Mouse (Mus musculus) testis, postnatal 14 days (tissue): ENCODE data around the gene S1pr1.

ENCODE experiments used
- DNase-seq: peaks from one replicate; pipeline ENCODE4 v3.0.0; 2021; ENCODE audit warnings: low spot score

The S1pr1 gene

DNA sequence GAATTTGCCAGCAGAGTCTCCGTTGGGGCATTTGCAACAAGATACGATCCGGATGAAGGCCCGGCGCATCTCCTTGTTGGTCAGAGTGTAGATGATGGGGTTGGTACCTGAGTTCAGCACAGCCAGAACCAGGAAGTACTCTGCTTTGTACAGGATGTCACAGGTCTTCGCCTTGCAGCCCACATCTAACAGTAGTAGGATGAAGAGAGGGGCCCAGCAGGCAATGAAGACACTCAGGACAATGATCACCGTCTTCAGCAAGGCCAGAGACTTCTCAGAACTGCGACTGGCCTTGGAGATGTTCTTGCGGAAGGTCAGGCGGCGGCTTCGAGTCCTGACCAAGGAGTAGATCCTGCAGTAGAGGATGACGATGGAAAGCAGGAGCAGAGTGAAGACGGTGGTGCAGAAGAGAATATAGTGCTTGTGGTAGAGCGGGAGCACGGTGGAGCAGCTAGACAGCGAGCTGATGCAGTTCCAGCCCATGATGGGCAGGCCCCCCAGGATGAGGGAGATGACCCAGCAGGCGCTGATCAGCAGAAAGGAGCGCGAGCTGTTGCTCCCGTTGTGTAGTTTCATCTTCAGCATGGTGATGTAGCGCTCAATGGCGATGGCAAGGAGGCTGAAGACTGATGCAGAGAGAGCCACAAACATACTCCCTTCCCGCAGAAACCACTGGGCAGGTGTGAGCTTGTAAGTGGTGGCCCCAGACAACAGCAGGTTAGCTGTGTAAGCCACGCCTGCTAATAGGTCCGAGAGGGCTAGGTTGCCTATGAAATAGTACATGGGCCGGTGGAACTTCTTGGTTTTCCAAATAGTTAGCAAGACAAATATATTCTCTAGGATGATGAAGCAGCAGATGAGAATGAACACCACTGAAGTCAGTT lies 2.7 kb downstream of the S1pr1 start:
- DNase-seq: no peak

DNA sequence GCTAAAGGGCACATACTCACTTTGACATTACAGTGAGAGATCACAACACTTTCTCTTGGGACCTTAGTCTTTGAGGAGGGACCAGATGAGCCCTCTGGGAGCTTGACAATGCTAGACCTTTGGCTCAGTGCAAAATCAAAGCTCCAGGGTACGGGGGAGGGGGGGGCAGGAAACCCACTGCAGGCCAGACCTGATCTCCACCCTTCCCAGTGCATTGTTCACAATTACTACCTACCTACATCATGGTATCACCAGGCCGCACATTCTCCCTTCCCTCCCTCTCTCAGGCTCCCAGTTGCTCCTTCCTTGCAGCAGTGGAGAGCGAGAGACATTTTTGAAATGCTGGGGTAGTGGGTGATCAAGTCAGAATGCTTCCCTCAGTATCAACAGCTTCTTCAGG lies 3.5 kb downstream of the S1pr1 start:
- no peak for DNase-seq

DNA sequence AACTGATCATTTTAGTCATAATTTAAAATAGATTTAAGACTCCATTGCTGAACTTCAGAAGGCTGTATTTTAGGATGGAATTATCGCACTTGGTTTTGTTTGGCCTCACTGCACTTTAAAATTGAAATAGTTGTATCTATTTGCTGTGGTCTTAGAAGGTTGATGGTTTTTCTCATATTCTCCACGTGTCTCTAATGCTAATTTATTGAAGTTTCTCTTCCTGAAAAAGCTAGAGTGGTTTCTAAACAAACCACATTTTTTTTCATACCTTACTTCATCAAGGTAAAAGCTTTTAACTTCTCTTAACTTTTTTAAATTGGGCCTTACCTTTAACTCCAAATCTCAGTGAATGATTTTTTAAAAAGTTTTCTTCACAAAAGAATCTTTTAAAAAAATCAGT lies 4.8 kb downstream of the S1pr1 start:
- no peak for DNase-seq

DNA sequence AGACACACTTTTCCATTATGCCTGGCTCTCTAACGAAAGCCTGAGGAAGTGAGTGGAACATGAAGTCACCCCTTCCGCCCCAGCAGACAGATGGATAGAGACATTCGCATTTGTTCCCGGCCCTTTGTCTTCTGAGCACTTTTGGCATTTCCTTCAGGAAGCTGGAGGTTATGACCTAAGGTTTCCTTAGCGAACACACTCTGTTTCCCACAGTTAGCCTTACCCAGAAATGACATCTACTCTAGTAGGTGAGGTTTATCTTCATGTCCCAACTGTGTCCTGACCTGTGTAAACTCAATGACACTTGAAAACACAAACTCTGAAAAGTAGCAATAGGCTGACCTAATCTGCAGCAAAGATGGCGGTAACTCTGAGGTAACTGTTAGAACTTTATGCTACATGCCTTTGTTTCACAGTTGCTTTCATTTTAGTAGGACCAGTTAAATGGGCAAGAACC lies 5.7 kb downstream of the S1pr1 start:
- DNase-seq: no peak

DNA sequence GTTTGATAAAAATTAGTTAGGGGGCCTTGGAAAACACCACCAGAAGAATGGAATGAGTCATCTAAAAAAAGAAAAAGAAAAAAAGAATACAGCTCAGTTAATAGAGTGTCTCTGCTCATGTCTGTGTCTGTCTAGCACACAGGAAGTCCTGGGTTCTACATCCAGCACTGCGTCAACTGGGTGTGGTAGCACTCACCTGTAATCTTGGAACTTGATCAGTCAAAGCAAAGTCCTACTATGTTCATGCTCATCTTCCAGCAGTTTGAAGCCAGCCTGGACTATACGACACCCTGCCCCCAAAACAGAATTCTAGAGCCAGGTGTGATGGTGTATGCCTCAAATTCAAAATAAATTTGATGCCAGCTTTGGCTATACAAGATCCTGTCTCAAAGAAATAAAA lies 8.1 kb downstream of the S1pr1 start:
- no peak for DNase-seq

DNA sequence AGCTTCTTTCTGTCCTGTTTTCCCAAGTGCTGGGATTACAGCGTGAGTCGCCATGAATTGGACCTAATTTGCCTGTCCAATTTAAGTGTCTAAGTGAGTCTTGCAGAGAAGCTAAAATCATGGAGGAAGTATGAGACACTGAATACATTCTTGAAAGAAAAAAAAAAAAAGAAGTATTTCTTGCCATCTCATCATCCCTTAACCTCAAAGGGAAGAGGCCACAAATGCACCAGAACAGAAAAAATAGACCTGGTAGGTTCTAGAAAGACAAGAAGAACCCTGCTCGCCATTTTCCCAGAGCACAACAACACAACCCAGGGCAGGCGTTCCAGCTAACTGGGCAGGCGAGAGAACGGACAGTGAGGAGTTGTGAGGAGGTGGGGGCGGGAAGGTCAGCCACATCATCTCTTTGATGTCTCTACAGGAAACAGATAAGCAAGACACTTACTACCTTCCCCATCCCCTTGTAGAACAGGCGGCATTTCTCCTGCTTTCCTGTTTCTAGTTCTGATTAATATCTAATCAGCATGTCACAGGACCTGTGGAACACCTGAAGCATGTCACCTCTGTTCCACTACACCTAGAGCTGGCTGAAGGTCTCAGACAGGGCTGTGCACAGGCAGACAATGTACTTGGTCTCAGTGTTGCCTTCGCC lies 10.5 kb downstream of the S1pr1 start:
- DNase-seq: no peak

DNA sequence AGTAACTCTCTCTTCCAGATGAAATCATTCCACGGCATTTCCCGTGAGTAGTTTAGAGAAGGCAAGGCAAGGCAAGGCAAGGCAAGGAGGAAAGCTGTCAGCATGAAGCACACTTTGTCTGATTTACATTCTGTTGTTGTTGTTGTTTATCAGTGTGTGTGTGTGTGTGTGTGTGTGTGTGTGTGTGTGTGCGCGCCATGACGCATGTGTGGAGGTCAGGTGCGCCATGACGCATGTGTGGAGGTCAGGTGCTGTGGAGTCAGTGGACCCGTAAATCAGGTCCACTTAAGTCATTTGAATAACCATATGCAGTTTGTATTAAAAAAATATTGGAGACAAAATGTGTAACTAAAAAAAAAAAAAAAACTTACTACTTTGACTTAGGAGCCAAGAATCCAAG lies 11.2 kb downstream of the S1pr1 start:
- no peak for DNase-seq

DNA sequence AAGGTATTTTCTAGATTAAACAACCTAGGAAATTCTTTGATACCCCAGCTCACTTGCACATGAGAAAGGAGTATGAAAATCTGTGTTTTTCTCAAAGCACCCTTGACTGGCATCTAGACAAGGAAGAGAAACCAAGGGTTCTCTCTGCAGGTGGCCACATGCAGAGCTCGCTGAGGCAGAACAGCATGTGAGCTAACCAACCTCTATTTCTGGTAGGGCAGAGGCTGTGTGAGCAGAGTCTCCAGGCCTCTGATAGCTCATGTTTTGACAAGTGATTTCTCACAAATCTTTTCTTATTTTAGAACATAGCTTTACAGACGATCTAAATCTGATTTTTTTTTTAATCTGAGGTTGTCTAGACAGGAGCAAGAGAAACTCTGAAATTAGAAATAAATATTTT lies 12.8 kb downstream of the S1pr1 start:
- no peak for DNase-seq

DNA sequence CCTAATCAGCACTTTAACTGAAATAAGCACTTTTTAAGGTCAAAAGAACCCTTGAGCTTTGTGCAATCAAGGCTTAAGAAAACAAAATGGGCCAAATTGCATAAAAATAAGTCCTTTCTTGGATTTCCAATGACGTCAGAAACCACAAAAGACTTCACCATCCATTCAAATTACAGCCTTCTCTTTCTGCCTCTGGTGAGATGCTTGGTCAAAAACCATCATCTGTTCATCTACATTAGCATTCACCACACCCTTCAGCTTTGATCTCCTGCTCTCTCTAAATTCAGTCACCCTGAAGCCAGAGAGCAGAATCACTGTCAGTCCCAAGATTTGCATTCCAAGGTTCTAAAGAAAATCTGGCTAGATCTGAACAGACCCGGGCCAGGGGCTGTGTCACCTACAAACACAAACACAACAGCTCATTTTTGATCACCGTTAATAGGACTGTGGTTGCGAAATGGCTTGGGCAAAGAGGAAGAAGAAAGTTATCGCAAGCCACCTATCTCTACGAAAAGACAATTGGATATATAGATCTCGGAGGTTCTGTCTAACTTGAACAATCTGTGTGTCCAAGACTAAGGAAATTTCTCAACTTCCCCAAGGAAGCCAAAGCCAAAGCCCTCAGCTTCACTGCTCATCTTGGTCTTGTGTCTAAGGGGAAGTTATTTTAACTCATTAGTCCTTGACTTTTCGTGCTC lies 19.5 kb downstream of the S1pr1 start:
- no peak for DNase-seq

DNA sequence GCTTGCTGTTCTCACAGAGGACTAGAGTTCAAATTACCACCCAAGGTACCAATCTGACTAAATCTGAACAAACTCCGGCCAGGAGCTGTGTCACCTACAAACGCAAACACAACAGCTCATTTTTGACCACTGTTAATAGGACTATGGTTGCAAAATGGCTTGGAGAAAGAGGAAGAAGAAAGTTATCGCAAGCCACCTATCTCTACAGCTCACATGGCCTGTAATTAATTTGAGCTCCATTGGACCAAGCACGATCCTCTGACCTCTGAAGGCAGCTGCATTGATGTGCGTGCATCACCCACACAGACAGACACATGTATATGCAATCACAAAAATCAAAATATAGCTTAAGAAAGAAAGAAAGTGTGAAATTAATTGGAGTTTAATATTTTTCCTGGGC lies 20.7 kb downstream of the S1pr1 start:
- DNase-seq: no peak

DNA sequence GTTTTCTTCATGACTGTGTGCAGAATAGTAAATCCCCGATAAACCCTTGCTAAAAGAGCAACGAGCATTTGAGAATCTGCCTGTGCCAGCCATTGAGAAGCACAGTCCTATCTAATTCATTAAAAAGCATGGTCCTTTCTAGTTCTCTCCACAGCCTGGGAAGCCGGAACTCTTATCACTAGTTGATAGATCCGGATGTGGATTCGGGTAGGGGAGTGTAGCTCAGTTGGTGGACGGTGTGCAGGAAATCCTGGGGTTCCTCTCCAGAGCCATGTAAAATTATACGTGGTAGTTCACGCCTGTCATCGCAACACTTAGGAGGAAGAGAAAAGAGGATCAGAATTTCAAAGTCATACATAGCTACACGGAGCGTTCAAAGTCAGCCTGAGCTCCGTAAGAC lies 21.5 kb downstream of the S1pr1 start:
- no peak for DNase-seq

DNA sequence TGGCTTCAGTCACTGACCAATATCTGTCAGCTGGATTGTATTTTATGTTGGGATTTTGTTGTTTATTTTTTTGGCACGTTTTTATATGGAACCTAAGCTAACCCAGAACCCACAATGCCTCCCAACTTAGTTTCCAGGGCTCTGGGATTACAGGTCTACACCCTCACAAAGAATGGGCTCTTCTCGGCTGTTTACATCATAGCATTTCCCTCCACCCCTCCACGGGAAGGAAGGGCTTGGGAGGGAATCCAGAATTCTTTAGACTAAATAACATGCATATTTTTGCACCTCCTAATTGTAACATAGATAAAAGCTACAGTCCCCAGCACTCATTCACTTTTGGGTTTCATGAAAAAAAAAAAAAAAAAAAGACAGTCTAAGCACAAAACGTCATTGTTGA lies 22.0 kb downstream of the S1pr1 start:
- DNase-seq: no peak

DNA sequence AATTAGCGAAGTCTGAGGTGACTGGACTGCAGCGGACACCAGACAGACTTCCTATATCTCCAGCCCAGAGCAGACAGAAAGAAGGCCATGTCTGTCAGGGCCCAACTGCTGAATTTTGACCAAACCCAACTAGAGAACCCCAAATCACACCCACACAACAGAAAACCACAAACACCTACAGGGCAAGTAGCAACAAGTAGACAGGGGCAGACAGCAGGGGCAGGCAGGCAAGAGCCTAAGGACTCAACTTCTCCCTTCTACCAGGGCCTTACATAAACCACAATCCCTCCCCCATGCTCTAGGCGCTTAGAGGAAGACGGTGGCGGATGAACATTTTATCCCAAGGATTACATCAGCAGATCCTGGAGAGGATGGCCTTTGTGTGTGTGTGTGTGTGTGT lies 22.5 kb downstream of the S1pr1 start:
- no peak for DNase-seq

DNA sequence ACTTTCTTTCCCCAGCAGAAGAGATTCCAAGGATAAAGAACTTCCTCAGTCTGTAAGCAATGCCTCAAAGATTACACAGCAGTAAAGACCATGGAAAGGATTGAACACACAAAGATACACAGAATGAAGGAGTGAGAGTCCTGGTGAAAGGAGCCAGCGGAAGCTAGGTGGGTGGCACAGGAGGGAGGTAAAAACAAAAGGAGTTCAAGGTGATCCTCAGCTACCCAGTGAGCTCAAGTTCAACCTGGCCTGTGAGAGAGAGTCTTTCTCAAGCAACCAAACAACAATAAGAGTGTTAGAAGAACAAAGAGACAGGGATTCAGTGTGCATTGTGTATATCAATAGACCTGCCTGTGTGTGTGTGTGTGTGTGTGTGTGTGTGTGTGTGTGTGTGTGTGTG lies 25.0 kb downstream of the S1pr1 start:
- no peak for DNase-seq

DNA sequence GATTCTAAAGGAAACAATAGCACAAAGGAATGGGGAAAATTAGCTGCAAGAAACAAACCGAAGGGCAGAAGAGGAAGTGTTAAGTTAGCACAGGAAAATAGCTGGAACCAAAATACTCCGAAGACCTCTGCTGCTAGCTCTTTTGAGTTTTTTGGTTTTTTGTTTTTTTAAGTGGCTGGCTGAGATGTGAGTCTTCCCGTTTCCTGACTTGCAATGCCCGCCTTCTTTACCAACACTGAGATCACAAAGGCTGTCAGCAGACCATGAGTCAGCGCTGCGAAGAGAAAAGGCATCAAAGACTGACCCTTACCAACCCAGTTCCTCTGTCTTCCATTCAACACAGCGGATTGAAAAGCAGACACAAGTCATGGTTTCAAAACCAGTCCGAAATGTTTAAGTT lies 25.5 kb downstream of the S1pr1 start:
- no peak for DNase-seq

DNA sequence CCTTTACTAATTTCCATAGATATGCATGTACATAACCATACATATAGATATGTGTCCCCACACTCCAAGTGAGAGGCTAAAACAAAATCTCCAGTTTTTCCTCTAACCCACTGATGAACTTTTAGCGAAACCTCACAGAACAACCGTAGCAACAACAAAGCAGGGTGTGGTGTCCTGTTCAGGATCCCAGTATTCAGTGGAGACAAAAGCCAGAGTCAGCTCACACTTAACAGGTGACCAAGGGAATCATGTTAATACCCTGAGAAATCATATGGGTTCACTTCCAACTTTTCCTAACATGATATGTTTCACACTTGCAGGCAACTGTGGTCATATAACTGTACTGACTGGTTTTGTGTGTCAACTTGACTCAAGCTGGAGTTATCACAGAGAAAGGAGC lies 27.1 kb downstream of the S1pr1 start:
- no peak for DNase-seq

DNA sequence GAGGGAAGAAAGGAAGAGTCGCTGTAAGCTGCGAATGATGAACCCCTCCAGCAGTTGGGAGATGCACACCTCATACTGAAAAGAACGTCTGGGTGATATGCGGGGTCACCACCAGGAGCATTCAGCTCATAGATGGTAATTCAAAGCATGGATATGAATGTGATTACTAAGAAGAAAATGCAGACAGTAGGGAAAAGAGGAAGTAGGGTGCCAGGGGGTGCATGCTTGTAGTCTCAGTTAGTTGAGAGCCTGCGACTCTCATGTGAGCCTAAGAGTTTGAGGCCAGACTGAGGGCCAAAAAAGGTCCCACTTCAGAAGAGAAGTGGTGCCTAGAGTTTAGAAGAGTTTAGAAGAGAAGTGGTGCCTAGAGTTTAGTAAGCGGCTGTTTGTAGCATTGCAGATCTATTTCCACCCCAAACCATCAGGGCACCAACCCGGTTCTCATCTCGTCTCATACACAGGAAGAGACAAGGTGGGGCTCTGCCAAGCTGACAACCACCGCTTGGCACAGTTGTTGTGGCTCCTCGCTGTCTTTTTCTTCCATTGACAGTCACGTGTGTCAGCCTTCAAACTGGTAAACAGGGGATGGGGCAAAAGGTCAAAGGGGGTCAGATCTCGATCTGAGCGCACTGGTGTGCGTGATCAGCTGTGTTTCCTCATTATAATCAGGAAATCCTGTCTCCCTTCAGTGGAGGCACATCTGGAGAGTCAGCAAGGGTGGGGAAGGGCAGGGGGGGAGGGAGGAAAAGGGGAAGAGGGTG lies 32.4 kb downstream of the S1pr1 start:
- no peak for DNase-seq

DNA sequence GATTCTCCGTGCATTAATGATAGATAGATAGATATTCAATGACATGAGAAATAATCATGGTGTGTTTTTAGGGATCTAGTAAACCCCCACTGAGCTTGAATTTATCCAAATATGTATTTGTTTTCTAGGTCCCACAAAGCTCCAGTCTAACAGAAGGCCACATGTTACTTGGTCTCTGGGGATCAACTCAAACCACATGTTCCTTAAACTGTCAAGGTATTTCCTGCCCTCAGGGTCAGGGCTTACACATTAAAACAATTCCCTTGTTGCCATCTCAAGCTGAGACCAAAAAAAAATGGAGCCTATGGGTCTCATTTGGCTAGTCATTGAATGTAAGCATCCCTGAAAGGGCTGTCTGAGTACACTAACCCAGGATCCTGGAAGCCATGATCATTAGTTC lies 33.7 kb downstream of the S1pr1 start:
- no peak for DNase-seq

DNA sequence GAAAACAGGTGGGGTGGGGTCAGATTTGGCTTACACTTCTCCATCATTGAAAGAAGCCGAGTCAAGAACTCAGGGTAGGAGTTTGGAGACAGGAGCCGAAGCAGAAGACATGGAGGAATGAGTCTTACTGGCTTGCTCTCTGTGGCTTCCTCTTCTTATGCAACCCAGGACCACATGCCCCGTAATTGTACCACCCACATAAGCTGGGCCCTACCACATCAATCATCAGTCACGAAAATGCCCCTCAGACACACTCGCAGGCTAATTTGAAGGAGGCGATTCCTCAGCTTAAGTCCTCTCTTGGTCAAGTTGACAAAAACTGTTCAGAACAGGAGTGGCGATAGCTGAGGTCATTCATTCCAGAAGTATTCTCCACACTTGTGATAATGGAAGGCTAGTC lies 35.9 kb downstream of the S1pr1 start:
- no peak for DNase-seq

DNA sequence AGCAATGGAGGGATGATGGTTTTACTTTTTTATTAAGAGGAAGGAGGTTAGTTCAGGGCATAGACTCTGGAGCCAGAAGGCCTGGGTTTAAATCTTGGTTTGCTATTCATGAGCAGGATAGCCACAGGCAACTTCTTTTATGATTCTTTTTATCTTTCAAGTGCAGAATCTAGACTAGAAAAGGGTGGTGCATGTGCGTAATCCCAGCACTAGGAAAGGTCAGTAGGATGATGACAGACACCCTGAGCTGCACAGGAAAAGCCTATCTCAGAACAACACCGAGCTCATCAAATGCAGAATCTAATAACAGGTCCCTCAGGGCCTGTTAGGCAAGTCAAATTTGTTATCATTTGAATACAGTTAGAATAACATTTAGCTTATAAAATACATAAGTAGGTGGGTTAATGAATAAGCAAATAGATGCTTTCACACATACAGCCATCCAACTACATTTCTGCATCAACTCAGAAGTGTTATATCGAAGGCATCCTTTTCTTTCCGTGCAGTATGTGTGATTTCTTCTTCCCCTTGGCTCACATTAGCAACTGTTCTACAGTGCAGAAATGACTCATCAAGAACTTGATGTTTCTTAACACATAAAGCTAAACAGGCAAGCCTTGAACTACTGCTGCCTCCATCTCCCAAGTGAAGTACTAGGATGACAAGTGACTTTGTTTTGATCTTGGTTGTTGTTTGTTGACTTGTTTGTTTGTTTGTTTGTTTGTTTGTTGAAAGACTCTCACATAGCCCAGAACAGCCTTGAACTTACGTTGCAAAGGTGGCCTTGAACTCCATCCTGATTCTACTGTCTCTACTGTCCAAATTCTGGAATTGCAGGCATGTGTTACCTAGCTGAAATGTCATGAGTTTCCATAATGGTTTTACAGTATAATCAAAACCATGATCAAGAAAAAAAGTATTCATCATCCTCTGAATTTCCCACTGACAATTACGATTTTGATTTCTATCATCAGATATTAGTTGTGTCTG lies 39.0 kb downstream of the S1pr1 start:
- no peak for DNase-seq

DNA sequence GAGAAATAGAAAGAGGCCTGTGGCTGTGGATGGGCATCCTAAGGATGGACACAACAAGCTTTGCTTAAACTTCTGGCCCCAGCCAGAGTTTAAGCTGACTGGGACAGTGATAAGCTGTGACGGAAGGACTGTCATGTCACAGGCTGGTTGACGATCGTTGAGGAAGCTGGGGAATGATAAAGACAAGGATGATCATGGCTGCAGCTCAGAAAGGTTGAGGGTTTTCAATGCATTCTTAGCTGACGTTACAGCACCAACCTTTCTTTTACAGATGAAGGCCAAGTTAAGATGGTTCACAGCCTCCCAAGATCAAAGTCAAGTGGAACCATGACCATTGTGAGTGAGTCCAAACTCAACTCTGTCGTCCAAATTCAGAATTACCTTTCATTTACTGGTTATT lies 40.2 kb downstream of the S1pr1 start:
- DNase-seq: no peak
